Mouse (Mus musculus) G1E (cell line): ENCODE data around the gene Zfp541.

ENCODE experiments used
- CTCF ChIP-seq: IDR thresholded peaks from 2 replicates; pipeline ENCODE4 v1.5.1; 2012; ENCODE audit warnings: low read depth, low read length, inconsistent platforms, mixed read lengths
- TAL1 ChIP-seq: conservative IDR thresholded peaks from 2 replicates; pipeline ENCODE4 v1.6.1; 2012; ENCODE audit warnings: low read depth, low read length, inconsistent platforms, mixed read lengths

DNA sequence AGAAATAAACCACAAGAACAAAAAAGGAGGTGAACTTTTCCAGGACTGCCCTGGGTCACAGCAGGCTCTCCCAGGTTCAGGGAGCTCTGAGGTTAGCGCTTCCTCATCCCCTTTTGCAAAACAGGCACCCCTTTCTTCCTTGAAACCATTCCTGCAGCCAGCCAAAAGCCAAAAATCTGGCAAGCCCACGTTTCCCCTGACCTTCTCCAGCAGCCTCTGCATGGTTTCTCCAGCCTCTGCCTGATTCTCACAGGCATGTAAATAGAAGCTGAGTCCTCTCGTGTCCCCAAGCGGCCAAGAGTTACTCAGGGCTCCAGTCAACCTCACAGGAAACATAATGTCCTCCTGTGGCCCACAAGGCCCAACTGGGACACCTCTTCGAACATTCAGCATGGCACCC is 46.2 kb upstream of the Zfp541 start:
- no peak for TF ChIP-seq CTCF
- no peak for TF ChIP-seq TAL1
